Mouse (Mus musculus): ENCODE measurements around the gene Gm28374. TPM values are rescaled to one million over a fixed set of nuclear protein-coding genes. Genes with fewer than 3 reads are reported as not detected.
"Not testable (repeated sequence)": the region's sequence is repeated elsewhere in the genome, so short reads cannot be mapped to it uniquely, and the experiment has no call there.

The Gm28374 gene
- total RNA-seq (2022), result 1 to 10 TPM in 1 of 4 experiments, not detected in 3; 2.3 TPM

DNA sequence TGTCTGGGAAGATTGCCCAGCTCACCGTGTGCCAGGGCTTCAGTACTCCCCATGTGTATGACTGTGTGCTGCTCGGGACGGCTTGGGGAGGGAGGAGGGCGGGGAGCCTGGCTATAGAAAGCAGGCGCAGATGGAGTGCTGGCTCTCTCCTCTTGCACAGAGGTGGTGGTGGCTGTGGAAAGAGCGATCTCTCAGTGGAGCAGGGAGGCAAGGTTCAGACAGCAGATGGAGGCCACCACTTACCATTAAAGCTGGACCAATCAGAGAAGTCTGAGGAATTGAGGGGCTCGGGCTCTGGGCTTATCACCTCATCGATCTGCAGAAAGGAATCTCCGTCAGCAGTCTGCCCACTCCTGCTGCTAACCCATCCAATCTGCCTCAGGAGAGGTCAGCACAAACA is at the start of gene Gm28374:
Gene Gm28374 (minus strand): TSS at position 101 of the 400 bp plus-strand sequence.
- no peak for DNase-seq (ENCODE audit: low spot score in 2 of 2)

- DNase-seq (ENCODE audit: low spot score in 2 of 2), result not testable (repeated sequence)
These were observed 48.5 kb upstream of the Gm28374 start for GRCm38 (mm10) chr19:6130414-6131128.

DNA sequence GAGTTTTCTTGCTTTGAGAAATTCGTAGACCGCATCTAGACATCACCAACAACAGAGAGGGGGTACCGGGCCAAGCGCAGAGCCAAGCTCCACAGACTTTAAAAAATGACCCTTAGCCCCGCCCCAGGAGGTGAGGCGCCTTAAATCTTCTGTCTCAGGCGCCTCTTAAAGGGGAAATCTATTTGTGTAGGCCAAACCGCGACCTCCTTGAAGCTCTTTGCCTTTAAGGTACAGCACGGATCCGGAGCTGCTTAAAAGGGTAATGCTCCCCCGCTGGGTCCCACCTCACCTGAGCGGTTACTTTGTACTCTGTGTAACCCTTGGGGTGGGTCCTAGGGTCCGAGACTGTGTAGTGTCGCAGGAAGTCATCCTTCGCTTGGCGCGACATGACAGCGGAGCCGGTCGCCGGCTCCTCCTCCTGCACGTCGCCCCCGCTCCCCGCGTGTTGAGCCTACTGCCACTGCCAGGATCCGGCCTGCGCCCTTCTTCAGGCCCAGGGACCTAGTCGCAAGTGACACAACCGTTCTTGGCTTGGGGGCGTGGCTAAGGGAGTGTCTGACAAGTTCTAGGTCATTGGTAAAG is 45.8 kb upstream of the Gm28374 start, which contains the start of gene Snx15:
Gene Snx15 (minus strand): TSS at position 545 of the 582 bp plus-strand sequence.
- DNase-seq (ENCODE audit: low spot score in 2 of 2), result peak; percentile 94

GRCm38 (mm10) chr19:6126789-6127580 is 44.9 kb upstream of the Gm28374 start:
- no peak for DNase-seq (ENCODE audit: low spot score in 2 of 2)

GRCm38 (mm10) chr19:6126289-6126688 is 44.2 kb upstream of the Gm28374 start:
- no peak for DNase-seq (ENCODE audit: low spot score in 2 of 2)

DNA sequence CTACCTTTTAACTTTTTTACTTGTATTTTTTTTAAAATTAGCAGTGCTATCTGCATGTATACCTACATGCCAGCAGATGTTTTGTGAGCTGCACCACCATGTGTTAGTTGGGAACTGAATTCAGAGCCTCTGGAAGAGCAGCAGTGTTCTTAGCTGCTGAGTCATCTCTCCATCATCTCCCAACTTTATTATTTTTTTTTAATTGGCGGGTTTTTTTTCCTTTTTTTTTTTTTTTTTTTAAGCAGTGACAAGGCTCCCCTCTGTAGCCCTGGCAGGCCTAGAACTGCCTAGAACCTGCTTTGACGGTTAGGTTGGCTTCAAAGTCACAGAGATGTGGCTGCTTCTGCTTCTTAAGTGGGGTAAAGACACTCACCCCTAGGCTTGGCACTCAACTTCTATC is 42.8 kb upstream of the Gm28374 start:
- DNase-seq (ENCODE audit: low spot score in 2 of 2), result no peak

GRCm38 (mm10) chr19:6123330-6123729 is 41.3 kb upstream of the Gm28374 start:
- DNase-seq (ENCODE audit: low spot score in 2 of 2), result no peak

- no peak for DNase-seq (ENCODE audit: low spot score in 2 of 2)
These were observed 39.7 kb upstream of the Gm28374 start for GRCm38 (mm10) chr19:6121761-6122160.

- no peak for DNase-seq (ENCODE audit: low spot score in 2 of 2)
These were observed 36.7 kb upstream of the Gm28374 start for GRCm38 (mm10) chr19:6118677-6119185.

DNA sequence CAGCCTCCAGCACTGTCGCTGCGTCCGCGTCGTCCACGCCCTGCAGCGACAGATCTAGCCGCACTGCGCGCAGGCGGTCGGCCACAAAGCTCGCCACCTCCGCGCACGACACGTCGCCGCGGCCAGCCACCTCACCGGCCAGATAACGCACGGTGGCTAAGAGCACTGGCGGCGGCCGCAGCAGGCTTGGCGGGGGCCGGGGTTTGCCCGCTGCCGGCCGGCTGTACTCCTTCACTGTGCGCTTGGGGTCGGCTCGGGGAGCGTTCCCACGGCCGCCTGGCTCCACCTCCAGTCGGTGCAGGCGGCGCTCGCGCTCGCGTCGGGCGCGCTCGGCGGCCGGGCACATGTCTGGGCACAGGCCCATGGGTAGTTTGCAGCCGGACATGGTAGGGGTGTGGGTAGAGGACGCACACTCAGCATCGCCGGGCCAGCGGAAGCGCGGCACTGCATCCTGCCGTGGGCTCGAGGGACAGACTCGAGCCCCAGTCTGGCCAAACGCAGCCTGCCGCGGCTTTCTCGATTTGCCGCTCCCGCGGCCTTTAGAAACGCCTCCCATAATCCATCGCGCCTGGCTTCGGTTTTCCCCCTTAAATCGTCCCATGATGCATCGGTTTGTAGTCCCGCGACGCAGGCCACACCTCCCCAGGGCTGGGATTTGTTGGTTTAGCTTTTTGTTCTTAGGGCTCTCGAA is 36.1 kb upstream of the Gm28374 start, which contains the start of gene Sac3d1:
Gene Sac3d1 (minus strand): TSS at position 665 of the 691 bp plus-strand sequence.
- peak; percentile 86 to 89 for DNase-seq (ENCODE audit: low spot score in 2 of 2)

DNA sequence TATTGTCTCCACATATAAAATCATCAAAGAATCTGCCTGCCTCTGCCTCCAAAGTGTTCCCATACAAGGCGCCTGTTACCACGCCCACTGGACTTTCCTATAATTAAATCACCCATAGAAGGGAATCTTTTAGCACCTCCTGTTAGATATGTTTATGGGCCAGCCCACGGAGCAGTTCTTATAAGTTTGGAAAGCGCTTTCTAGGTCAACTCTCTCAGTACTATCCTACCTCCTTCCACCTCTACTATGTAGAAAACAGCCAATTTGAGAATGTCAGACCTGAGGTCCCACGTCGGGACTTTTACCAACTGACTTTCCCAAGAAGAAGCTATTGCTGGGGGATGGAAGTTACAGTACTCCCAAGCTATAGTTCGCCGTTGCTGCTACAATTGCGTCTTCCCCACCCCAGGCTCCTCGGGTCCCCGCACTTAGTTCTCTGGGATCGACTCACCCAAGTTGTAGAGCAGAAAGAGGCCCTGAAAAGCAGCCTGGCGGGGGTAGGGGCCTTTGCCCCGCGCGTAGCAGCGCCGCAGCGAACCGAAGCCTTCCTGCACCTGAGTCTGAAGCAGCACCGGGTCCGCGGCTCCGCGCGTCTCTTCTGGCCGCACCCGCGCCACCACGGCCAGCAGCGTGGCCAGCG is 35.4 kb upstream of the Gm28374 start:
- DNase-seq (ENCODE audit: low spot score in 2 of 2), result no peak

DNA sequence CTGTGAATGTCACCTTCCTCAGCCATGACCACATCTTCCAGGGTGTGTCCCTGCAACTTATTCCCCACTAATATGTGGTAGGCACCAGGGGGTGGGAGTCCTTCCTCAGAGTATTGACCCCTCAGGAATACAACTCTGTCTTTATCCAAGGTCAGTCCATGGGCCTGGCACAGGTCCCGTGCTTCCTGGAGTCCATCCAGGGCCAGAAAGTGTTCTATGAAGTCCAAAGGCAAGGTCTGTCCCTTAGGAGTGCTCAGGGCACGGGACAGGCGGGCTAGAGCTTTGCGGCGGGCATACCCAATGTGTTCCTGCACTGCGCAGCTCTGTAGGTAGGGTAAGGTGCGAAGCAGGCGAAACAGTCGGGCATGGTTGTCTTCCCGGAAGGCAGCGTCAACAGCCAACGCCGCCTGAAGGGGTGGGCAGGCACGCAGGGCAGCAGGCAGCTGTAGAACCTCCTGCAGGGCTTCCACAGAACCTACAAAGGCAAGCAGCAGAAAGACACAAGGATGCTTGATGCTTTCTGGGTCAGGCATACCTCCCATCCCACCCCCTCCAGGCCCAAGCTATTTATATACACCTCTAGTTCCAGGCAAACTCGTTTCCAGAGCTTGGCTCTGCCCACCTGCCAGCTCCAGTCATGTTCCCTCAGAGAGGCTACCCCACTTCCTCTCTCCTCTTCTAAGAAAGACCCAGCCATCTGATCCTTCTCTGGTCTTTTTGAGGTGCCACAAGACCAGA is 34.2 kb upstream of the Gm28374 start:
- no peak for DNase-seq (ENCODE audit: low spot score in 2 of 2)

DNA sequence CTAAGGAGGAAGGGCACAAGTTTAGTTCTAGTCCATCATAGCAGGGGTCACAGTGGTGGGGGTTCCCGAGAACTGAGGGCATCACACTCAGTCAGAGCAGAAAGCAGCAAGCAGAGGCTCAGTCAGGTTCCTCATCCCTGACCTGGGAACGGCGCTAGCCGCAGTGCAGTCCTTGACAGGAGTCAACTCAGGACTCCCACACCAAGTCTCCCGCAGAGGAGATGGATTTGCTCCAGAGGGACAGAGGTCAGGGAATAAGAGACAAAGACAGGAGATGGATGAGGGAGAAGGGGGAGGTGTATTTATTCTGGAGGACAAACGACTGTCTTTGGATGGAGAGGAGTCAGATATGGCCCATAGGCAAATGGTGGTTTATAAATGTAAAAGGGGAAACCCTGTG is 31.1 kb upstream of the Gm28374 start:
- DNase-seq (ENCODE audit: low spot score in 2 of 2), result no peak

DNA sequence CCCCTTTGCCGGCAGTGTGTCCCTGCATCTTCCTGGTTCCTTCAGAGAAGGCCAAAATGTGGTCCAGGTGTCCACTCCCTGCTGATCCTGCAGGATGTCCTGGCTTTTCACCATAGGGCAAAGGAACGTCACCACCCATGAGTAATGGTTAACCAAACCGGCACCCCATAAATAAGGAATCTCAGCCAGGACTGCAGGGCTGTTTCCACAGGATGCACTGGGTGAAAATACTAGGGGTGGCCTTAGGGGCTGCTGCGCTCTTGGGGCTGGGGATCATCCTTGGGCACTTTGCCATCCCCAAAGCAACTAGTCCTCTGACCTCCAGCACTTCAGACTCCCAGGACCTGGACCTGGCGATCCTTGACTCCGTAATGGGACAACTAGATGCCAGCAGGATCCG is 23.5 kb upstream of the Gm28374 start, which contains the start of gene Naaladl1:
Gene Naaladl1 (plus strand): TSS at position 197 of the 400 bp plus-strand sequence.
- DNase-seq (ENCODE audit: low spot score in 2 of 2), result no peak

DNA sequence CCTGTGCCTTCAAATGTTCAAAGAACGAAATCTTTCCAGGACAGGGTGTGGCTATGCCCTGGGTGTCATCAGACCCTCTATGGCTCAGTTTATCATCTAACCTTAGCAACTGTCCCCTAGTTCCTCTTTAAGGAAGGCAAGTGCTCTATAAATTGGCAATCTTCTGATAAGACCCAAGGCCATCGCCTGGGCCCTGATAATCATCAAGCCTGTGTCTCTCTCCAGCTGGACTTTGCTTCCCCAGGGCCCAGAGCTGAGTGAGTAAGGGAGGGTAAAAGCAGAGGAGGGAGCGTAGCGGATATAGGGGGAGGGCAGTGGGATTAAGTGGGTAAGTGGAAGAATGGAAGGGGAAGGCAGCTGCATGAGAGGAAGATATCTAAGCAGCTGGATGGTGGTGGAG is 22.4 kb upstream of the Gm28374 start:
- no peak for DNase-seq (ENCODE audit: low spot score in 2 of 2)

DNA sequence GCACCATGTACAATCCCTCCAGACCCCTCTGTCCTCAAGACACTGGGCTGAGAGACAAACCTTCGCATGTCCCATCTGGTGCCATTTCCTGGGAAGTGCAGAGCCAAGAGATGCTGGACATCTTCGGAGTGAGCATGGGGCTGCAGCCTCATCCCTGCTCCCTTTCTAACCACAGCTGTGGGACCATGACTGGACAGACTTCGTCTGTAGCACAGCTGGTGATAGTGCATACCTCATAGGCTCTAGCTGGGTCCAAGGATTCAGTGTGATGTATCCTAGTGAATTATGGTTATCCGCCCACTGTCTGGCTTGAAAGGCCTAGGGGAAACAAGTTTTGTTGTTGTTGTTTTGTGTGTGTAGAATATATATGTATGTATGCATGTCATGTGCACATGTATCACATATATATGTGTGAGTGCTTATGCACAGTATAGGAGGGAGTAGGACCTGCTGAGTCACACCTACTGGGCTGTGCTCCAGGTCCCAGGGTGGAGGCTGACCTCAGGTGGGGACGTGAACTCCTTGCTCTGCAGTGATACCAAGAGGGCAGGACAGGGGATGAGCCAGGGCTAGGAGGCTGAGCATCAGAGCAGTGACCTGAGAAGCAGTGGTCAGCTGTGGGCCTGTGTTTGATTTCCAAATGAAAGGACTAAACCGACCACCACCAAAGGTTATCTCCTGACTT is 20.3 kb upstream of the Gm28374 start:
- DNase-seq (ENCODE audit: low spot score in 2 of 2), result no peak

DNA sequence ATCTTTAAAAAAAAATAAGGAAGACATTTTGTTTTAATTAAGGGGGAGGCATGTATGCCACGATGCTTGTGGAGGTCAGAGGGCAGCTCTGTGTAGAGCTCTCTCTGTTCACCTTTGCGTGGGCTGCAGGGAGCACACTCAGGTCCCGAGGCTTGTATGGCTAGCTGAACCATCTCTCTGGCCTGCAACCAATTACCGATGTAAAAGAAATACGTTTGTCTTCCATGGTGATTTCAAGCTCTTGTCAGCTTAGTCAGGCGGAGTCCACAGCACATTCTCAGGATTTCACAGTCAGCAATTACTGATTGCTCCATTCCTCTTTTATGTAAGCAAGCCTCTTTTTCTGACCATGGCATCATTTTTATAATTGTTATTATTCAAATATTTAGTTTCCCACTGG is 19.1 kb upstream of the Gm28374 start:
- no peak for DNase-seq (ENCODE audit: low spot score in 2 of 2)

DNA sequence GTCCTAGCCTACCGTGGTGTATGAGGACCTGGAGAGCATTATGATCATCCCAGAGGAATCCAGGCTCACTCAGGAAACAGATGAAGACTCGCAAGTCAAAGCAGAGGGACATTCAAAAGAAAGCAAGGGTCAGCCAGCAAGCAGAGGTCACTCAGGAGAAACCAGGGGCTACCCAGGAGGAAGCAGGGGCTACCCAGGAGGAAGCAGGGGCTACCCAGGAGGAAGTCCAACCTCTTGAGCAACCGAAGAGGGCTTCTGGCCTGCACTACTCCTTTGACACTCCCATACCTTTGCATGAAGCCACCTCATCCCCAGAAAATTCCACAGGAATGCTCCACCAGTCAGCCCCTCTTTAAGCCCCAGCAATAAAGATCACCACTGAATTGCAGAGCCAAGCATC is 15.8 kb upstream of the Gm28374 start:
- no peak for DNase-seq (ENCODE audit: low spot score in 2 of 2)

DNA sequence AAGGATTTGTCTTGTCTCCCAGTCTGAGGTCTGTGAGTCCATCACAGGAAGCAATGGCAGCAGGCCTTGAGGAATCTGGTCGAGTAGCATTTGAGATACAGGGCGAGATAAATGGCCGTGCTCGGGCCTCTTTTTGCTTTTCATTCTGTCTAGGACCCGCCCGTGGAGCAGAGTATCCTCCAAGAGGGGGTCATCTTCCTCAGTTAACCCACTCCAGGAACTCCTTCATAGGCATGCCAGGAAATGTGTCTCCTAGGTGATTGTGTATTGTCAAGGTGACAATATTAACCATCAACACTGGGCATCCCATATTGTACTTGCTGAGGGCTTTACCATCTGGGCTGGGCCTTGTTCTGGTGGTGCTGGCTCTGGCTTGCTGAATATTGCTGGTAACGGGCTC is 12.1 kb upstream of the Gm28374 start, which contains the start of gene AC131692.1:
Gene AC131692.1 (plus strand): TSS at position 301 of the 400 bp plus-strand sequence.
- no peak for DNase-seq (ENCODE audit: low spot score in 2 of 2)
